Mouse (Mus musculus) heart, embryonic 15.5 days (tissue): ENCODE results near the gene Lnx2. TPM values are rescaled to one million over a fixed set of nuclear protein-coding genes. Genes with fewer than 3 reads are reported as not detected.

Source experiments
- ATAC-seq: fragments of 200-750 bp; cut with Nextera tagmentation; replicated peaks from 2 replicates; pipeline ENCODE4 v1.8.0; 2017; ENCODE audit warnings: low read depth, moderate TSS enrichment; ENCODE audit not compliant: insufficient number of reproducible peaks, insufficient read depth, low FRiP score
- H3K27ac ChIP-seq: fragments of 300-500 bp; sonication (generic); 2 replicates; pipeline ENCODE4 v1.5.1; 2015; ENCODE audit warnings: mild to moderate bottlenecking, inconsistent platforms
- H3K27me3 ChIP-seq: fragments of 300-500 bp; sonication (generic); 2 replicates; pipeline ENCODE4 v1.6.1; 2015; ENCODE audit warnings: inconsistent platforms
- H3K36me3 ChIP-seq: fragments of 300-500 bp; sonication (generic); 2 replicates; pipeline ENCODE4 v1.6.1; 2015; ENCODE audit warnings: mild to moderate bottlenecking, inconsistent platforms
- H3K4me1 ChIP-seq: fragments of 300-500 bp; sonication (generic); replicated peaks from 2 replicates; pipeline ENCODE4 v1.6.1; 2015; ENCODE audit warnings: inconsistent platforms
- H3K4me2 ChIP-seq: fragments of 300-500 bp; sonication (generic); 2 replicates; pipeline ENCODE4 v1.6.1; 2015; ENCODE audit warnings: inconsistent platforms, mild to moderate bottlenecking, moderate library complexity
- H3K4me3 ChIP-seq: fragments of 300-500 bp; sonication (generic); 2 replicates; pipeline ENCODE4 v1.5.1; 2015; ENCODE audit warnings: mild to moderate bottlenecking, inconsistent platforms
- H3K9ac ChIP-seq: fragments of 300-500 bp; sonication (generic); 2 replicates; pipeline ENCODE4 v1.6.1; 2015; ENCODE audit warnings: mild to moderate bottlenecking, inconsistent platforms
- H3K9me3 ChIP-seq: fragments of 300-500 bp; sonication (generic); replicated peaks from 2 replicates; pipeline ENCODE4 v1.6.1; 2016; ENCODE audit warnings: inconsistent platforms
- WGBS: fragments of 180-500 bp; shearing (Covaris S2); methylation state at CpG from one replicate; pipeline ENCODE4 v1.1.7; 2015; ENCODE audit warnings: mixed read lengths; 5-methylcytosine and 5-hydroxymethylcytosine counted together
- polyA plus RNA-seq: library from polyadenylated mRNA; unstranded; fragments of >200 nt; fragmentation: Nextera tagmentation; extraction: Ambion mirVana; gene quantifications from 2 replicates; pipeline ENCODE4 v1.2.1, GENCODE M21; 2015

The Lnx2 gene
- polyA plus RNA-seq, 1 experiment from 2014 or later = 11.2 TPM

GRCm38 (mm10) chr5:147057626-147058414 is 18.6 kb downstream of the Lnx2 start:
- H3K4me3 ChIP-seq = no peak overlapping the region
- H3K27ac ChIP-seq = no peak overlapping the region; the same call in 1 of the 2 replicates
- H3K9me3 ChIP-seq = no peaks in the 10 kb centered on the region
- ATAC-seq = no peak
- peaks cover 43% of the 10 kb centered on the region for H3K4me1 ChIP-seq
- no peak overlapping the region for H3K9ac ChIP-seq
- no peak overlapping the region for H3K4me2 ChIP-seq
- 56% methylated on average over 9 of the region's 9 CpGs for WGBS
- H3K36me3 ChIP-seq = no peaks in the 10 kb centered on the region
- no peaks in the 10 kb centered on the region for H3K27me3 ChIP-seq

- Histone ChIP-seq H3K9ac (no peak overlapping the region), H3K27ac (no peak overlapping the region), H3K36me3 (no peaks in the 10 kb centered on the region), H3K4me2 (no peak overlapping the region), H3K4me3 (no peak overlapping the region), H3K4me1 (peaks cover 44% of the 10 kb centered on the region), H3K9me3 (no peaks in the 10 kb centered on the region), H3K27me3 (no peaks in the 10 kb centered on the region)
- 84% methylated on average over 10 of the region's 10 CpGs for WGBS
- ATAC-seq = no peak
These were observed 19.6 kb downstream of the Lnx2 start for GRCm38 (mm10) chr5:147056712-147057290.

- Histone ChIP-seq H3K4me3 (no peak overlapping the region), H3K4me1 (peaks cover 55% of the 10 kb centered on the region), H3K27me3 (no peaks in the 10 kb centered on the region), H3K9me3 (no peaks in the 10 kb centered on the region), H3K9ac (no peak overlapping the region), H3K36me3 (no peaks in the 10 kb centered on the region), H3K27ac (no peak overlapping the region), H3K4me2 (no peak overlapping the region)
- no peak for ATAC-seq
- WGBS = 81% methylated on average over 6 of the region's 6 CpGs
These were observed 20.7 kb downstream of the Lnx2 start for GRCm38 (mm10) chr5:147055572-147056245.

- WGBS = 34% methylated on average over 2 of the region's 2 CpGs
These were observed 21.6 kb downstream of the Lnx2 start for GRCm38 (mm10) chr5:147054747-147055270.

GRCm38 (mm10) chr5:147054328-147054727 is 22.1 kb downstream of the Lnx2 start:
- Histone ChIP-seq H3K36me3 (no peaks in the 10 kb centered on the region), H3K9me3 (no peaks in the 10 kb centered on the region), H3K27me3 (no peaks in the 10 kb centered on the region), H3K4me3 (no peak overlapping the region), H3K4me1 (peaks cover 51% of the 10 kb centered on the region), H3K27ac (no peak overlapping the region), H3K4me2 (no peak overlapping the region), H3K9ac (no peak overlapping the region)
- ATAC-seq = no peak
- 79% methylated on average over 6 of the region's 6 CpGs for WGBS

More at GRCm38 (mm10) chr5:147054747-147055270, 21.6 kb downstream of the Lnx2 start:
- Histone ChIP-seq H3K4me3 (no peak overlapping the region), H3K4me2 (no peak overlapping the region), H3K36me3 (no peaks in the 10 kb centered on the region), H3K9ac (no peak overlapping the region), H3K9me3 (no peaks in the 10 kb centered on the region), H3K27me3 (no peaks in the 10 kb centered on the region), H3K4me1 (peaks cover 54% of the 10 kb centered on the region), H3K27ac (no peak overlapping the region)
- ATAC-seq = no peak

GRCm38 (mm10) chr5:147053481-147053880 is 22.9 kb downstream of the Lnx2 start:
- H3K9ac ChIP-seq = no peak overlapping the region
- H3K4me3 ChIP-seq = no peak overlapping the region
- no peak overlapping the region for H3K4me2 ChIP-seq
- ATAC-seq = no peak
- H3K27ac ChIP-seq = no peak overlapping the region
- H3K4me1 ChIP-seq = peaks cover 55% of the 10 kb centered on the region
- no peaks in the 10 kb centered on the region for H3K36me3 ChIP-seq
- no peaks in the 10 kb centered on the region for H3K9me3 ChIP-seq
- H3K27me3 ChIP-seq = no peaks in the 10 kb centered on the region
- 86% methylated on average over 3 of the region's 3 CpGs for WGBS

- Histone ChIP-seq H3K4me1 (peaks cover 54% of the 10 kb centered on the region), H3K4me2 (no peak overlapping the region), H3K36me3 (no peaks in the 10 kb centered on the region), H3K27ac (no peak overlapping the region), H3K9ac (no peak overlapping the region), H3K4me3 (no peak overlapping the region), H3K27me3 (no peaks in the 10 kb centered on the region), H3K9me3 (no peaks in the 10 kb centered on the region)
- 85% methylated on average over 6 of the region's 6 CpGs for WGBS
- no peak for ATAC-seq
These were observed 23.3 kb downstream of the Lnx2 start for GRCm38 (mm10) chr5:147053071-147053470.

GRCm38 (mm10) chr5:147052309-147052558 is 24.2 kb downstream of the Lnx2 start:
- H3K4me1 ChIP-seq = peaks cover 49% of the 10 kb centered on the region
- WGBS = 72% methylated on average over 4 of the region's 4 CpGs
- H3K4me3 ChIP-seq = no peak overlapping the region
- ATAC-seq = no peak
- H3K27ac ChIP-seq = no peak overlapping the region
- H3K36me3 ChIP-seq = no peaks in the 10 kb centered on the region
- no peak overlapping the region for H3K9ac ChIP-seq
- H3K27me3 ChIP-seq = no peaks in the 10 kb centered on the region
- H3K9me3 ChIP-seq = no peaks in the 10 kb centered on the region
- H3K4me2 ChIP-seq = no peak overlapping the region

GRCm38 (mm10) chr5:147051500-147052308 is 24.7 kb downstream of the Lnx2 start:
- H3K27ac ChIP-seq = no peak overlapping the region
- H3K27me3 ChIP-seq = no peaks in the 10 kb centered on the region
- H3K36me3 ChIP-seq = no peaks in the 10 kb centered on the region
- H3K4me2 ChIP-seq = peak overlapping the region; percentile 31
- no peak overlapping the region for H3K4me3 ChIP-seq
- ATAC-seq = no peak
- H3K4me1 ChIP-seq = peaks cover 44% of the 10 kb centered on the region
- 49% methylated on average over 29 of the region's 29 CpGs for WGBS
- no peaks in the 10 kb centered on the region for H3K9me3 ChIP-seq
- 0 out of 2 replicates have a peak overlapping the region, but pooled peaks have one; percentile 5 for H3K9ac ChIP-seq

GRCm38 (mm10) chr5:147050816-147051499 is 25.4 kb downstream of the Lnx2 start:
- Histone ChIP-seq H3K4me2 (peak overlapping the region; percentile 31), H3K4me1 (peaks cover 39% of the 10 kb centered on the region), H3K4me3 (no peak overlapping the region), H3K36me3 (no peaks in the 10 kb centered on the region), H3K27ac (no peak overlapping the region), H3K9me3 (no peaks in the 10 kb centered on the region), H3K9ac (0 out of 2 replicates have a peak overlapping the region, but pooled peaks have one; percentile 5), H3K27me3 (no peaks in the 10 kb centered on the region)
- no peak for ATAC-seq
- 58% methylated on average over 13 of the region's 13 CpGs for WGBS
